9 mouse cellular contexts compared by ENCODE assay signal in the genomic region with DNA sequence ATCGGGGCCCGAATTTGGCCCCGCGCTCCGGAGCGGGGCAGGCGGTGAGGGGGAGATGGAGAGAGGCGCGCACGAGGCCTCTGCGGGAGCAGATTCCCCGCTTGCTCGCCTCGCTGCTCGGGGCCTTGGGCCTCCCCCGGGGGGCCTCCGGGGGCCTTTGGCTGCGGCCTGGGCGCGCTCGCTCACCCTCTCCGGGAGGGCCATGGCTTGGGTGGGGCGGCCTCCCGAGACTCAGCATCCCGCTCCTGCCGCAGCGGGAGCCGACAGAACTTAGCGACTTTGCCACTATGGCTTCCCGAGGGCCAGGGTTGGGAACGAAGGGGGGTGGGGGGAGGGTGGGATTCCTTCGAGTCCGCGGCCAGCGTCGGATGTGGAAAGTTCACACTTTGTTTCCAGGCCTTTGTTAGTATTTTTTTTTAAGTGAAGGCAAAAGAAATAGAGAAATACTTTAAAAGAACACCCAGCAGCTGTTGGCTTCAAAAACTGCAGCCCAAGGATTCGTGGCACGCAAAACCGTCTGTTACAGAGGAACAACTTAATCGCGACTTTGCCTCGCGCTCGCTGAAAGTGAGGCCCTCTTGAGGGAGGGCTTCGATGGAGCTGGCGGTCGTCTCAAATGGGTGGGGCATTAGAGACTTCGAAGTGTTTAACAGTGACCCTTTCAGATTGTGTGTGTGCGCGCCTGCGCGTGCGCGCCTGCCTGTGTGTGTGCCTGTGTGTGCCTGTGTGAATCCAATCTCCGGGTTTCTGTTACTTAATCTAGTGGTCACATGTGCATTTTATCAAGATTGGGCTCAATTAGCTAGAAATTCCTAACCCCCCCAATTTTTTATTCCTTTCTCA. TPM values are rescaled to one million over a fixed set of nuclear protein-coding genes. Genes with fewer than 3 reads are reported as not detected.
A peak's percentile ranks its signal among the peaks of the same experiment; 100 is the strongest.
DNase-seq lines count a peak whose midpoint lies in the region; ATAC-seq and TF ChIP-seq lines count a peak whose summit lies in the region.
"Had no signal": no experiment of that assay in that cellular context is flagged by ENCODE, and none has a peak within 500 bp of the region (broad histone marks: within the 10 kb centered on the region; RNA-seq: fewer than 3 reads in every experiment).

No protein-coding gene starts in this region.

- H3K4me1 ChIP-seq in ES-Bruce4 (ENCODE audit: control insufficient read depth, insufficient read depth, low read length) = peaks cover 3% of the 10 kb centered on the region
- H3K4me1 ChIP-seq in forebrain, embryonic 11.5 days (replicated peaks; ENCODE audit: control insufficient read depth, insufficient read depth, low read length) = peaks cover 25% of the 10 kb centered on the region
- H3K4me1 ChIP-seq in heart, embryonic 15.5 days (replicated peaks) = peaks cover 30% of the 10 kb centered on the region
- peaks cover 64% of the 10 kb centered on the region for H3K4me1 ChIP-seq in liver, embryonic 15.5 days (replicated peaks)
- H3K4me1 ChIP-seq in neural tube, embryonic 15.5 days = peaks cover 42% of the 10 kb centered on the region

- peak overlapping the region; percentile 77 for H3K4me2 ChIP-seq in forebrain, embryonic 11.5 days (ENCODE audit: low read depth, low read length, severe bottlenecking)
- peak overlapping the region; percentile 86 for H3K4me2 ChIP-seq in heart, embryonic 15.5 days
- peak overlapping the region; percentile 93 for H3K4me2 ChIP-seq in liver, embryonic 15.5 days
- peak overlapping the region; percentile 64 for H3K4me2 ChIP-seq in neural tube, embryonic 15.5 days

- no peaks in the 10 kb centered on the region for H3K27me3 ChIP-seq in ES-Bruce4 (ENCODE audit: control insufficient read depth, insufficient read depth, low read length, poor library complexity, severe bottlenecking)
- no peaks in the 10 kb centered on the region for H3K27me3 ChIP-seq in forebrain, embryonic 11.5 days (ENCODE audit: control insufficient read depth, insufficient read depth, low read length)
- no peaks in the 10 kb centered on the region for H3K27me3 ChIP-seq in heart, embryonic 15.5 days
- no peaks in the 10 kb centered on the region for H3K27me3 ChIP-seq in liver, embryonic 15.5 days
- H3K27me3 ChIP-seq in neural tube, embryonic 15.5 days (replicated peaks) = no peaks in the 10 kb centered on the region

- peak; percentile 70 for ATAC-seq in forebrain, embryonic 11.5 days (replicated peaks; ENCODE audit: low FRiP score)
- ATAC-seq in heart, embryonic 15.5 days (replicated peaks; ENCODE audit: insufficient number of reproducible peaks, insufficient read depth, low FRiP score, low read depth) = peak; percentile 60
- ATAC-seq in liver, embryonic 15.5 days (ENCODE audit: insufficient read depth) = peak; percentile 65
- peak; percentile 32 for ATAC-seq in neural tube, embryonic 15.5 days (ENCODE audit: low FRiP score)

- TF ChIP-seq CTCF in ES-Bruce4 (IDR thresholded peaks at IDR 0.05; ENCODE audit: low read depth, low read length) = no peak

- peak; percentile 71 for TF ChIP-seq POLR2A in ES-Bruce4 (IDR thresholded peaks at IDR 0.05; ENCODE audit: insufficient read depth, low read length)

- H3K9me3 ChIP-seq in ES-Bruce4 (replicated peaks; ENCODE audit: control insufficient read depth, insufficient read depth, low read length, poor library complexity, severe bottlenecking) = no peaks in the 10 kb centered on the region
- H3K9me3 ChIP-seq in forebrain, embryonic 11.5 days (ENCODE audit: control insufficient read depth, low read length) = no peaks in the 10 kb centered on the region
- H3K9me3 ChIP-seq in heart, embryonic 15.5 days (replicated peaks) = no peaks in the 10 kb centered on the region
- H3K9me3 ChIP-seq in liver, embryonic 15.5 days (replicated peaks) = no peaks in the 10 kb centered on the region
- H3K9me3 ChIP-seq in neural tube, embryonic 15.5 days (replicated peaks) = no peaks in the 10 kb centered on the region

- H3K9ac ChIP-seq in ES-Bruce4 (ENCODE audit: low read depth, poor library complexity, severe bottlenecking) = peak overlapping the region; percentile 99
- peak overlapping the region; percentile 100 for H3K9ac ChIP-seq in forebrain, embryonic 11.5 days (ENCODE audit: low read length)
- H3K9ac ChIP-seq in heart, embryonic 15.5 days = peak overlapping the region; percentile 100
- H3K9ac ChIP-seq in liver, embryonic 15.5 days = peak overlapping the region; percentile 93
- H3K9ac ChIP-seq in neural tube, embryonic 15.5 days (replicated peaks) = peak overlapping the region; percentile 99

- peak overlapping the region; percentile 85 for H3K27ac ChIP-seq in ES-Bruce4 (ENCODE audit: insufficient read depth, low read length)
- peak overlapping the region; percentile 99 for H3K27ac ChIP-seq in forebrain, embryonic 11.5 days (ENCODE audit: low read depth, low read length)
- H3K27ac ChIP-seq in heart, embryonic 15.5 days = peak overlapping the region; percentile 100
- H3K27ac ChIP-seq in liver, embryonic 15.5 days (replicated peaks) = peak overlapping the region; percentile 94
- H3K27ac ChIP-seq in neural tube, embryonic 15.5 days (replicated peaks) = peak overlapping the region; percentile 99
- H3K27ac ChIP-seq: macrophage had no signal

- H3K4me3 ChIP-seq in ES-Bruce4 (ENCODE audit: low read depth, low read length) = peak overlapping the region; percentile 96
- peak overlapping the region; percentile 99 for H3K4me3 ChIP-seq in forebrain, embryonic 11.5 days (ENCODE audit: low read depth, low read length)
- peak overlapping the region; percentile 93 for H3K4me3 ChIP-seq in heart, embryonic 15.5 days
- H3K4me3 ChIP-seq in liver, embryonic 15.5 days (replicated peaks) = peak overlapping the region; percentile 93
- H3K4me3 ChIP-seq in neural tube, embryonic 15.5 days (replicated peaks) = peak overlapping the region; percentile 97

- peak; percentile 54 for DNase-seq in c-Kit-negative CD71-positive TER-119-positive erythroid progenitor cells, embryonic 14.5 days (ENCODE audit: low read depth, low spot score)
- DNase-seq in forebrain, embryonic 11.5 days (ENCODE audit: low spot score) = peak; percentile 92
- DNase-seq in kidney, postnatal 25 days = peak; percentile 77 to 89
- peak; percentile 35 to 44 for DNase-seq in thymus, adult 18-20 months

- peaks cover 39% of the 10 kb centered on the region for H3K36me3 ChIP-seq in ES-Bruce4 (ENCODE audit: control insufficient read depth, insufficient read depth, low read length, poor library complexity, severe bottlenecking)
- no peaks in the 10 kb centered on the region; the same call in 1 of the 2 replicates for H3K36me3 ChIP-seq in forebrain, embryonic 11.5 days (ENCODE audit: control insufficient read depth, insufficient read depth, low read length)
- H3K36me3 ChIP-seq in heart, embryonic 15.5 days = peaks cover 24% of the 10 kb centered on the region; the same call in 1 of the 2 replicates
- H3K36me3 ChIP-seq in liver, embryonic 15.5 days (replicated peaks) = peaks cover 39% of the 10 kb centered on the region
- peaks cover 10% of the 10 kb centered on the region; the same call in 1 of the 2 replicates for H3K36me3 ChIP-seq in neural tube, embryonic 15.5 days

- 0 out of 2 replicates have a peak, but pooled peaks have one; percentile 26 for TF ChIP-seq EP300 in ES-Bruce4 (IDR thresholded peaks at IDR 0.05; ENCODE audit: insufficient read depth, low read depth, low read length)

- under 1% methylated on average over 45 of the region's 55 CpGs for WGBS in forebrain, embryonic 11.5 days
- WGBS in heart, embryonic 15.5 days = under 1% methylated on average over 51 of the region's 55 CpGs
- WGBS in liver, embryonic 15.5 days (ENCODE audit: insufficient replicate concordance) = under 1% methylated on average over 55 of the region's 55 CpGs
- under 1% methylated on average over 47 of the region's 55 CpGs for WGBS in neural tube, embryonic 15.5 days

RNA-seq across cellular contexts. Expression of gene Nedd4, which starts 0.8 kb away (rescaled TPM):
- polyA plus RNA-seq in ES-Bruce4 (2011; ENCODE audit: insufficient read depth, insufficient read length, low read depth, missing spikeins) = 1,167 and 1,184 TPM in 2 replicates
- 781 and 793 TPM in 2 replicates for polyA plus RNA-seq in forebrain, embryonic 11.5 days (2014; fragmentation: Nextera tagmentation; extraction: Ambion mirVana)
- 450 and 481 TPM in 2 replicates for polyA plus RNA-seq in heart, embryonic 15.5 days (2015; fragmentation: Nextera tagmentation; extraction: Ambion mirVana)
- polyA plus RNA-seq in liver, embryonic 15.5 days (2015; fragmentation: Nextera tagmentation; extraction: Ambion mirVana) = 90.0 and 90.8 TPM in 2 replicates
- 375 and 397 TPM in 2 replicates for polyA plus RNA-seq in neural tube, embryonic 15.5 days (2015; fragmentation: Nextera tagmentation; extraction: Ambion mirVana)

Comparison
In these comparisons a context has a peak if more than half of its experiments do, and no peak if none do; other contexts are left out.
1. Peak in every context shown above with its lines: DNase-seq, ATAC-seq, H3K4me3 ChIP-seq and H3K27ac ChIP-seq.
2. DNase-seq: peak in every context shown above with its lines; median percentile 92 in forebrain, embryonic 11.5 days; 83 in kidney, postnatal 25 days; 54 in c-Kit-negative CD71-positive TER-119-positive erythroid progenitor cells, embryonic 14.5 days; 40 in thymus, adult 18-20 months.